In the genomic region with DNA sequence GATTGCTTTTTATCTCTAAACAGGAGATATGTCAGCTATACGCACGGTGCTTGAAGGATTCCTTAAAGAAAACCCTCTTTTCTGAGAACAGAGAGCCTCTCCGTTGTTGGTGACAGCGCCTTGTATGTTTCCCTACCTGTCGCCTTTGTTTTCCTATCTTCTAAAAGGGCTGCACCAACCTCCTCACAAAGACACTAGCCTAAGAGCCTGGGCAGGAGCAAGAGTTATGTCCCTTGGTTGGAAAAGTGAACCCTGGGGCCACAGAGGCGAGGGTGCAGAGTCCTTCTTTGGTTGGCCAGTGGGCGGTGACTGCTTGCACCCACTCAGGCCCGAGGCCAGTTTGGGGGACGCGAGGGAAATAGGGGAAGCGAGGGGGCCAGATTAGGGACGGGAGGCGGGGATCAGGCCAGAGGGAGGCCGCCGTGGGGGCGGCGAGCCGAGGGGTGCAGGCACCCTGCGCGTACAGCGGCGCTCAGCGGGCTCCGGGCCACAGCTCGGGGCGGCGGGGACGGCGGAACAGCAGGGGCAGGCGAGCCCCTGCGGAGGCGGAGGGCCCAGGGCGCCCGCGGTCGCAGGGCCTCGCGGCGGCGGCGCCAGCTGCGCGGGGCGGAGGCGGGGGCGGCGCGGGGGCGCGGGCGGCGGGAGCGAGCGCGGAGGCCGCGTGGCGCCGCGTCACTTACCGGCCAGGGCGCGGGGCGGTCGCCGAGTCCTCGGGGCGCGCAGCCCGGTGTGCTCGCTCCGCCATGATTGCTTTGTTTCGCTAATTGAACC, we compare ENCODE assay signal across 8 mouse cellular contexts. TPM values are rescaled to one million over a fixed set of nuclear protein-coding genes. Genes with fewer than 3 reads are reported as not detected.
DNase-seq lines count a peak whose midpoint lies in the region; ATAC-seq lines count a peak whose summit lies in the region.

No protein-coding gene starts in this region.

- WGBS in hindbrain, embryonic 15.5 days: 1% methylated on average over 37 of the region's 73 CpGs
- WGBS in macrophage (ENCODE audit: missing documents): 4% methylated on average over 62 of the region's 73 CpGs

- peak overlapping the region; percentile 90 for H3K9ac ChIP-seq in hindbrain, embryonic 15.5 days

- no peaks in the 10 kb centered on the region; the same call in 1 of the 2 replicates for H3K4me1 ChIP-seq in hindbrain, embryonic 15.5 days (replicated peaks)

- peak; percentile 96 for ATAC-seq in hindbrain, embryonic 15.5 days (ENCODE audit: low FRiP score, low read depth)

- H3K27me3 ChIP-seq in hindbrain, embryonic 15.5 days: no peaks in the 10 kb centered on the region

- DNase-seq in adrenal gland, adult (ENCODE audit: inconsistent age in 2 of 2, low spot score in 1 of 2): peak; percentile 64 to 91
- DNase-seq in cerebellum, postnatal 25 days: peak; percentile 66 to 76
- DNase-seq in gastrocnemius, adult 18-20 months (ENCODE audit: low spot score): peak; percentile 3
- peak; percentile 29 to 44 for DNase-seq in left cerebral cortex, adult 8-10 months (ENCODE audit: low spot score in 2 of 2)
- DNase-seq in right cerebral cortex, postnatal 10 days (ENCODE audit: low spot score in 2 of 2): peak; percentile 64 to 66
- peak; percentile 62 to 66 for DNase-seq in urinary bladder, postnatal 4 days (ENCODE audit: low spot score in 2 of 2)

- no peaks in the 10 kb centered on the region for H3K36me3 ChIP-seq in hindbrain, embryonic 15.5 days
- no peaks in the 10 kb centered on the region for H3K36me3 ChIP-seq in macrophage (ENCODE audit: inconsistent target)

- peak overlapping the region; percentile 88 for H3K4me2 ChIP-seq in hindbrain, embryonic 15.5 days

- H3K79me2 ChIP-seq in macrophage (ENCODE audit: inconsistent target): no peaks in the 10 kb centered on the region

- peak overlapping the region; percentile 96 for H3K27ac ChIP-seq in hindbrain, embryonic 15.5 days (replicated peaks)
- no peak overlapping the region for H3K27ac ChIP-seq in macrophage

- peak overlapping the region; percentile 70 for H3K4me3 ChIP-seq in hindbrain, embryonic 15.5 days
- peak overlapping the region; percentile 43; the same call in 1 of the 2 replicates for H3K4me3 ChIP-seq in macrophage (ENCODE audit: inconsistent target)

- no peaks in the 10 kb centered on the region for H3K9me3 ChIP-seq in hindbrain, embryonic 15.5 days

RNA-seq across cellular contexts. Expression of a gene that starts 0.6 kb away (rescaled TPM):
- not detected for total RNA-seq in gastrocnemius, adult 18-20 months (2021)
- 13.7 and 13.9 TPM in 2 replicates for polyA plus RNA-seq in hindbrain, embryonic 15.5 days (2015; fragmentation: Nextera tagmentation; extraction: Ambion mirVana)
- total RNA-seq in left cerebral cortex, adult 8-10 months (2022): 10 to 100 TPM in 3 of 4 experiments, 1 to 10 TPM in 1; 8.6 to 14.7 (median 11.3) TPM
- total RNA-seq in macrophage (2018; cell fraction: chromatin; rRNA removed): not detected
- total RNA-seq in macrophage (2018; cell fraction: cytosol; rRNA removed): not detected
- total RNA-seq in macrophage (2018; cell fraction: nucleus; rRNA removed): not detected
- polyA plus RNA-seq in macrophage (2018): not detected in 3 replicates

Comparison
In these comparisons a context has a peak if more than half of its experiments do, and no peak if none do; other contexts are left out.
1. DNase-seq: peak in every context shown above with its lines; median percentile 78 in adrenal gland, adult; 71 in cerebellum, postnatal 25 days; 65 in right cerebral cortex, postnatal 10 days; 64 in urinary bladder, postnatal 4 days; 36 in left cerebral cortex, adult 8-10 months; 3 in gastrocnemius, adult 18-20 months.
2. RNA of a gene that starts 0.6 kb away (total RNA-seq): 8.6 to 14.7 TPM in left cerebral cortex, adult 8-10 months; not detected in gastrocnemius, adult 18-20 months; every median in the first group is over 4 times any median in the second.